Mouse (Mus musculus): ENCODE measurements around the gene Rcvrn. TPM values are rescaled to one million over a fixed set of nuclear protein-coding genes. Genes with fewer than 3 reads are reported as not detected.

Gene Rcvrn
- not detected in 2 replicates for polyA plus RNA-seq (2016; fragmentation: Nextera tagmentation; extraction: Ambion mirVana)

DNA sequence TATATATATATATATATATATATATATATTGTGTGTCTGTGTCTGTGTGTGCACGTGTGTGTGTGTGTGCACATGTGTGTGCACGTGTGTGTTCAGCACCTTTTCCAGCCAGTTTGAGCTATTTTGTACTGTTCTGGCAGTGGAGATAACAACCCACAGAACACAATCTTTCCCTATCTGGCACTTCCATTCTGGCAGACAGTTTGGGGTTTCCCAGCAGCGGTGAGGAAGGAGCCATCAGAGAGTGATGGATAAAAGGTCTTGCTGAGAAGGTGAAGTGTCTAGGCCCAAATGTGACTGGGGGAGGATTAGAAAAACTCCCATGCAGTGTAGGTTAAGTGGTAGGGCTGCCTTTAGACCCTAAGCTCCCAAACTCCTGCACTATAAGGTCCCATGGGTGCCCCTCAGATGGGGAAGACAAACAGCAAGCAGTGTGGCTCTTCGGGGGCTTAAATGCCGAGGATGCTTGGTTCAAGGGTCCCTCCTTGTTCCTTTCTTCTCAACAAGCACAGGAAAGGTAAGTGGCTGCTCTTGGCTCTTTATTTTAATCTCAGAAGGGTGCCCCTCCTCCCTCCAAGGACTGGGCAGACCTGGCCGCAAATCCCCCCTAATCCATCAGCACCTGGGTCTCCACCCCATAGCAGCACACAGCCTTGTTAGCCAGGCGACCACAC is at the start of gene Rcvrn:
Gene Rcvrn (plus strand): TSS at position 624 of the 674 bp plus-strand sequence.
- Histone ChIP-seq H3K9ac (no peak within 1 kb of the TSS), H3K4me1 (replicated peaks) (no peaks in the 10 kb centered on the region), H3K9me3 (replicated peaks) (no peaks in the 10 kb centered on the region), H3K27me3 (replicated peaks) (0 out of 2 replicates have a peak, but pooled peaks cover 7% of the 10 kb centered on the region), H3K4me3 (no peak within 1 kb of the TSS), H3K4me2 (no peak within 1 kb of the TSS), H3K27ac (ENCODE audit: poor library complexity, severe bottlenecking) (no peak within 1 kb of the TSS), H3K36me3 (no peaks in the 10 kb centered on the region)
- ATAC-seq (ENCODE audit: insufficient number of reproducible peaks, low FRiP score): no peak
- WGBS: 60% methylated on average over 7 of the region's 7 CpGs

DNA sequence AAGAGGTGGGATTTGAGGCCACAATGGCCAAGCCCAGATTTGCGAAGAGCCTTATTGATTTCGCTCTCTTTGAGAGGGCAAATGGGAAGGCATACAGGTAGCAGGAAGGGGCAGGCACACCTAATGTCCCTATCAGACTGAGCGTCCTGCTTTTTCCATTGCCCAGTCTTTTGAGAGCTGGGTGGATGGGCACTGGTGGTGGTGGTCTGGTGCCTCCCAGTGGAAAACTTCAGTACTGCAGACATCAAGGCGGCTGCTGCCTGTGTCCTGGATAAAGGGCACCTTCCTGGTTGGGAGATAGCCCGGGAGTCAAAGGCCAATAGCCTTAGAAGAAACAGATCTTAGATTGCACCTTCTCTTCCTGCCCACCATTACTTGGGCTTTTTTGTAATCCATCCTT is 47.4 kb upstream of the Rcvrn start:
- Histone ChIP-seq H3K4me2 (no peak overlapping the region), H3K27ac (ENCODE audit: poor library complexity, severe bottlenecking) (no peak overlapping the region), H3K9me3 (replicated peaks) (no peaks in the 10 kb centered on the region), H3K4me1 (replicated peaks) (peaks cover 15% of the 10 kb centered on the region; the same call in 1 of the 2 replicates), H3K27me3 (replicated peaks) (no peaks in the 10 kb centered on the region), H3K9ac (no peak overlapping the region), H3K36me3 (no peaks in the 10 kb centered on the region), H3K4me3 (no peak overlapping the region)
- 26% methylated on average over 5 of the region's 5 CpGs for WGBS
- ATAC-seq (ENCODE audit: insufficient number of reproducible peaks, low FRiP score): no peak

DNA sequence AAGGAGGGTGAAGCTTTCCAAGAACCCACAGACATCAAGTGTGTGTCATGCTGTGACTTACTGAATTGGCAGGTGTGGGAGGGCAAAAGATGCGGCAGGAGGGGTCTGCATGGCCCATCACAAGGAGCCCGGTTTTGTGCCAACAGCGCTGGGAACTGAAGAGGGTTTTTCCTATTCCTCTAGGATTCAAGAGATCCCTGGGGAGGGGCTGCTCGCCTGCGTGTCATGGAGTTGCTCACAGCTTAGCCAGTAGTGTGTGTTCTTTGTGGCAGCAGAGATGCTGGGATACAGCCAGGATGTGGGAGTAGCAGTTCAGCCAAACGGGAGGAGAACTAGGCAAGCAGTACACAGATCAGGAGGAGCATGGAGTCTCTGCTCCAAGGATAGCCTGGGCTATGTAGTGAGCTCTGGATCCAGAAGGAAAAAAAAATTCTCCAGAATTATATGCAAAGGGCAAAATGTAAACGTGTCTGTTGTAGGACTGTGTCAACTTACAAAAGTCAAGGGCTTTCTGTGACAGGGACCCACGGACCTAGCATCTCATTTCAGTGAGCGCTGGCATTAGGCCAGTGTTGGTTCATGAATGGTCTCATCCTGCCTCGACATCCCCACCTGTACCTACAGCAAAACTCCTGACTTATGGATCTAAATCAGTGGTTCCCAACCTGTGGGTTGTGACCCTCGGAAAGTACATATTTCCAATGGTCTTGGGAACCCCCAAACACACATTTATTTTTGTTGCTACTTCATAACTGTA is 46.3 kb upstream of the Rcvrn start:
- Histone ChIP-seq H3K9ac (no peak overlapping the region), H3K36me3 (no peaks in the 10 kb centered on the region), H3K27me3 (replicated peaks) (no peaks in the 10 kb centered on the region; the same call in 1 of the 2 replicates), H3K4me3 (no peak overlapping the region), H3K27ac (ENCODE audit: poor library complexity, severe bottlenecking) (no peak overlapping the region), H3K9me3 (replicated peaks) (no peaks in the 10 kb centered on the region), H3K4me2 (no peak overlapping the region), H3K4me1 (replicated peaks) (peaks cover 15% of the 10 kb centered on the region; the same call in 1 of the 2 replicates)
- ATAC-seq (ENCODE audit: insufficient number of reproducible peaks, low FRiP score): no peak
- 71% methylated on average over 11 of the region's 11 CpGs for WGBS

DNA sequence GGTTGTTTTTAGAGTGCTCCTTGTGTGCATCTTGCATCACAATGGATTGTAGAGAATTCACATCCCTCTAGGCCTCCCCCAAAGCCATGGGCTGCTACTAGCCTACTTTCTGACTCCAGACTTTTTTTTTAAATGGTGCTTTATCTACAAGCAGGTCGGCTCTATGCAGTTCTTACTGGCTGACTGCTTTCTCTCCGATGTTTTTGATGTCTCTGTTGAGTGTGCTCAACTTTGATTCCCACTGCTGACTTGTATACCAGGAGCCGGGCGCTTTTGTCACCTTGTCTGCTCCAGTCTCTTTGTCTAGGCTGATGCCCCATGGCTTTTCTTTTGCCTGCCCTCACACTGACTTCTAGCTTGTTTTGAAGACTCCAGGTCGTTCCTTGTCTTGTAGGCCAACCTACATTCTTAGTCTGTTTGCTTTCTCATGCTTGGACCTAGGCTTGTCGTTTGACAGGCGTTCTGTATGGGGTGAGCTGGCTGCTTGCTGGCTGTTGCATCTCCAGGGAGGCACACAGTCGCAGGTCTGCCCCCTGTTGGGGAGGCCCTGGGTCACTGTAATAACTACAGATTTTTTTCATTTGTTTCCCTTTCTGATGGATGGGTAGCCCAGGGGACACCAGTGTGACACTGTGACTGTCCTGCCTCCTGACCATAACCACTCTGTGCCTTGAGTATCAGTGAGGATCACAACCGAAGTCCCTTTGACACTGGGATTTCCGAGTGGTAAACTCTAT is 45.0 kb upstream of the Rcvrn start:
- no peak overlapping the region for H3K9ac ChIP-seq
- H3K9me3 ChIP-seq (replicated peaks): no peaks in the 10 kb centered on the region
- no peak overlapping the region for H3K4me3 ChIP-seq
- H3K36me3 ChIP-seq: no peaks in the 10 kb centered on the region
- no peaks in the 10 kb centered on the region; the same call in 1 of the 2 replicates for H3K27me3 ChIP-seq (replicated peaks)
- H3K4me1 ChIP-seq (replicated peaks): peaks cover 13% of the 10 kb centered on the region; the same call in 1 of the 2 replicates
- no peak for ATAC-seq (ENCODE audit: insufficient number of reproducible peaks, low FRiP score)
- no peak overlapping the region for H3K4me2 ChIP-seq
- H3K27ac ChIP-seq (ENCODE audit: poor library complexity, severe bottlenecking): no peak overlapping the region
- 54% methylated on average over 10 of the region's 10 CpGs for WGBS

DNA sequence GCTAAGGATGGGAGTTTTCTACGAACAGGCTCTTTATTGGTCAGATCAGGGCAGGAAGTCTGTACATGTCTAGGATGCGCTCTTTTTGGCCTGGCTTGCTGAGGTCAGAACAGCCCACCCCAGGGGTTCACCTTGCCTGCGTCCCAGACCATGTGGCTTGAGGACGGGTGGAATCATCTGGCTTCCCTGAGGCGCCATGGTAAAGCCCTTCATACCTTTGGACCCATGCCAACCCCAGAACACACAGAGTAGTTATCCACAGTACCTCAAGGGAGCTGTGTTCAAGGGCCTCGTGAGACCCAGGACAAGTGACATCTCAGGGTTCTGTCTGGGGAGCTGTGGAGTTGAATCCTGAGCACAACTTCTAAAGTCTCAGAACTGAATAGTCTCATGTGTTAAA is 43.4 kb upstream of the Rcvrn start:
- WGBS: 68% methylated on average over 6 of the region's 6 CpGs
- Histone ChIP-seq H3K4me2 (no peak overlapping the region), H3K27me3 (replicated peaks) (no peaks in the 10 kb centered on the region; the same call in 1 of the 2 replicates), H3K4me3 (no peak overlapping the region), H3K27ac (ENCODE audit: poor library complexity, severe bottlenecking) (no peak overlapping the region), H3K9me3 (replicated peaks) (no peaks in the 10 kb centered on the region), H3K9ac (no peak overlapping the region), H3K36me3 (no peaks in the 10 kb centered on the region), H3K4me1 (replicated peaks) (peaks cover 13% of the 10 kb centered on the region; the same call in 1 of the 2 replicates)
- no peak for ATAC-seq (ENCODE audit: insufficient number of reproducible peaks, low FRiP score)

DNA sequence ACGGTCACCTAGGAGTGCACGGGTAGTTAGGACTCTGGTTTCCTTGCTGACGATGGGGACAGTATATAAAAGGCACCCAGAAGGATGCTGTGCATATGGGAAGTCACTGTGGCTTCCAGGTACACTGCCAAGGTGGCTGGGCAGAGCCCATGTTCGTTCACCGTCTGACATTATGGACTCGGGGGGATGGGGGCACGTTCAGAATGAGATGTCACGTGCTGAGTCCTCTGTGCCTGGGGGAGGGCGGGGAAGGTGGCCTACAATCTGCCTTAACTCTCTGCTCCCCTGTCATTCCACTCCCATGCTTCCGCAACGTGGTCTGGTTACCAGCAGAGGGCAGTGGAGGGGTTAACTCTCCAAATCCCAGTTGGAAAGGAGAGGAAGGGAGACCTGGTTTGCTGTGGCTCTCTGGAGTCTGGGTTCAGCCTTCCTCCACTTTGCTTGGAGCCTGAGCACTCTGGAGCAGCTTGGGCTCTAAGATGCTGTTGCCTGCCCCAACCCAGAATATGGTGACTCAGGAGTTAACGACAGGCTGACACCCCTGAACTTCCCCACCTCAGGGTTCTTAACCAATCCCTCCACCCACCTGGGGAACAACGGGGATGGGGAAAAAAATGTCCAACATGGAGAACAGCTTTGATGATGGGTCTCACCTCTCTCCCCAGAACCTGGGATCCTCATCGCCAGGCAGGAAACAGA is 42.8 kb upstream of the Rcvrn start:
- Histone ChIP-seq H3K4me3 (no peak overlapping the region), H3K9me3 (replicated peaks) (no peaks in the 10 kb centered on the region), H3K9ac (no peak overlapping the region), H3K4me2 (no peak overlapping the region), H3K27ac (ENCODE audit: poor library complexity, severe bottlenecking) (no peak overlapping the region), H3K36me3 (no peaks in the 10 kb centered on the region), H3K4me1 (replicated peaks) (peaks cover 13% of the 10 kb centered on the region; the same call in 1 of the 2 replicates), H3K27me3 (replicated peaks) (no peaks in the 10 kb centered on the region; the same call in 1 of the 2 replicates)
- no peak; the same call in 1 of the 2 replicates for ATAC-seq (ENCODE audit: insufficient number of reproducible peaks, low FRiP score)
- 15% methylated on average over 14 of the region's 14 CpGs for WGBS

DNA sequence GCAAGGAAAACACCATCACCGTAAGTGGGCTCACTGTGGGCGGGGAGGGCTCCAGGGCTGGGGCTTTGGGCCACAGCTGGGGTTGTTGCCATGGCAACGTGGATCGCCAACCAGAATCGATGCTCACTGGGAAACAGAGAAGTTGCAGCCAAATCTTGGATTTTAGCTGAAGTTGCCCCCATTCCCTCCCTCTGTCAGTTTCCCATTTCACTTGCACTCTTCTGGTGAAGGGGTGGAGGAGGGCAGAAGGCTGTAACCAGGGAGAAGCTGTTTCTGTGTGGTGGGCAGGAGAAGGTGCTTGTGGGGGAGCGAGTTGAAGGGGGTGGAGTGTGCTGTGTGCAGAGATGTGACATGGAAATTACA is 42.3 kb upstream of the Rcvrn start:
- H3K4me3 ChIP-seq: no peak overlapping the region
- 48% methylated on average over 6 of the region's 6 CpGs for WGBS
- no peaks in the 10 kb centered on the region for H3K9me3 ChIP-seq (replicated peaks)
- H3K9ac ChIP-seq: no peak overlapping the region
- H3K27ac ChIP-seq (ENCODE audit: poor library complexity, severe bottlenecking): no peak overlapping the region
- no peaks in the 10 kb centered on the region for H3K36me3 ChIP-seq
- H3K4me2 ChIP-seq: no peak overlapping the region
- ATAC-seq (ENCODE audit: insufficient number of reproducible peaks, low FRiP score): no peak
- H3K27me3 ChIP-seq (replicated peaks): no peaks in the 10 kb centered on the region; the same call in 1 of the 2 replicates
- H3K4me1 ChIP-seq (replicated peaks): peaks cover 10% of the 10 kb centered on the region; the same call in 1 of the 2 replicates

DNA sequence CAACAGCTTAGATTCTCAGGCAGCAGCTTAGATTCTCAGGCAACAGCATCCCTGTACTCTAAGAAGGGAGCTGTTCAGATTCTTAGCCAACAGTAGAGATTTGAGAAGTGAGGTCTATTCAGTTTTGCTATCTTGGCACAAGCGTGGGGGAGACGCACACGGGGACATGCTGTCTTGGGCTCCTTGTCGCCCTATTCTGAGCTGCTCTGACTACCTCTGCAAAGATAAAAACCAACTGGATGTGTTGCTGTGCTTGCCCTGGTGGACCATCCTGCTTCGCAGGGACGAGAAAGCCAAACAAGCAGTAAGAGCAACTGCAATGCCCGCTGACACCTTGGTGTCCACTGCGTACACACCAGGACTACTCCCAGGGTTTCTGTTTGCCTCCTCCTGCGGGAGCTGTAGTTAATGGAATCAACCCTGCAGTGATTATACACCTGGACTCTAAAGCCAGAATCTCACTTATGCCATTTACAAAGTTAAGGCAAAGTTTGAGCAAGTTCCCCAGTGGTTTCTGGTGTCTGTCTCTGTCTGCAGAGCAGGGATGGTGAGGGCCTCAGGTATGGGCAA is 41.5 kb upstream of the Rcvrn start:
- ATAC-seq (ENCODE audit: insufficient number of reproducible peaks, low FRiP score): no peak
- Histone ChIP-seq H3K27ac (ENCODE audit: poor library complexity, severe bottlenecking) (no peak overlapping the region), H3K36me3 (no peaks in the 10 kb centered on the region), H3K27me3 (replicated peaks) (no peaks in the 10 kb centered on the region; the same call in 1 of the 2 replicates), H3K4me1 (replicated peaks) (peaks cover 10% of the 10 kb centered on the region; the same call in 1 of the 2 replicates), H3K4me3 (no peak overlapping the region), H3K9me3 (replicated peaks) (no peaks in the 10 kb centered on the region), H3K9ac (no peak overlapping the region), H3K4me2 (no peak overlapping the region)
- 80% methylated on average over 9 of the region's 9 CpGs for WGBS

DNA sequence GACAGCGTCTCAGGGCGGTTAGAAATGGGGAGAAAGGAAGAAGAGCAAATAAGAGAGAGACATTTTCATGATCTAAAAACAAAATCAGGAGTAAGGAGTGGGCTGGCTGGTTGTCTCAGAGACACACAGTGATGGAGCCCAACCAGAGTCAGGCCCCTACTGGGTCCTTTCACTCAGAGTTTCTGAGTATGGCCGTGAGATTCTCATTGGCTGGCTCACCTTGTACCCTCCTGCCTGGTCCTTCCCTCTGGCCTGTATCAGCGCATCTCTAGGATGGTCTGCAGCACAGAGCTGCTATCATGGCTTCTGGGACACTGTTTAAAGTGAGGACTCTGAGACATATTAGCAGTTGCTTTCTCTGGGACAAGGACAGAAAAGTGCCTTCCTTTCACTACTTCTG is 40.6 kb upstream of the Rcvrn start:
- no peak overlapping the region for H3K9ac ChIP-seq
- no peak overlapping the region for H3K4me3 ChIP-seq
- no peaks in the 10 kb centered on the region for H3K36me3 ChIP-seq
- peaks cover 10% of the 10 kb centered on the region; the same call in 1 of the 2 replicates for H3K4me1 ChIP-seq (replicated peaks)
- H3K27me3 ChIP-seq (replicated peaks): no peaks in the 10 kb centered on the region; the same call in 1 of the 2 replicates
- H3K9me3 ChIP-seq (replicated peaks): no peaks in the 10 kb centered on the region
- ATAC-seq (ENCODE audit: insufficient number of reproducible peaks, low FRiP score): no peak
- WGBS: 85% methylated on average over 4 of the region's 4 CpGs
- H3K27ac ChIP-seq (ENCODE audit: poor library complexity, severe bottlenecking): no peak overlapping the region
- no peak overlapping the region for H3K4me2 ChIP-seq

DNA sequence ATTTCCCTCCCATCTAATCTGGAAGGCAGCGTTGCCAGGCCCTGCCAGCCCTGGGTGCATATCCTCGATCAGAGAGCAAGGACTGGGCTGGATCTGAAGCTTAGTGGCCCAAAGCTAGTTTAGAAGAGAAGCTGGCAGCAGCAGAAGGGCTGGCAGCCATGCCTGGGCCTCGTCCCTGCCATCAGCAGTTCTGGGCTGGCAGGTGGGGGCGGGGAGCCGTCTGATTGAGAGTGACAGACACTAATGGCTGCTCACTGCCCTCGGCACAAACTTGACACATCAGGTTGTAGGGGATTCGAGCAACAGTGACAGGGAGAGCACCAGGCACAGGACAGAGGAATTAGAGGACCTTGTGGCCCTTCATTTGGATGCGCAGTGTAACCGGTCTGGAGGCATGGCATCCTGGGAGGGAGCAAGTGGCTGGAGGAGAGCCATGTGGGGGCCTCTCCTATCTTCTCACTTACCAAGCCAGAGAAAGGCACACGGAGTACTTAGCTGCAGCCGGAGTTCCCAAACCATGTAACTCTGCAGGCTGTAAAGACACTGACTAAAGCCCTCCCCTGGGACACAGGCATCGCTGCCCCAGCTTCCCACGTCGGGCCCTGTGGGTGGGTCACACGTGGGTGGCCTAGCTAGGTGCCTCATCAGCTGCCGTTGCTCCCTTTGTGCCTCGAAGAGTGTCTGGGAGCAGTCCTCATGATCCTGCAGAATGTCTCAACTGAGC is 39.7 kb upstream of the Rcvrn start:
- no peak for ATAC-seq (ENCODE audit: insufficient number of reproducible peaks, low FRiP score)
- no peak overlapping the region for H3K9ac ChIP-seq
- no peaks in the 10 kb centered on the region for H3K9me3 ChIP-seq (replicated peaks)
- H3K4me1 ChIP-seq (replicated peaks): peaks cover 10% of the 10 kb centered on the region; the same call in 1 of the 2 replicates
- H3K27me3 ChIP-seq (replicated peaks): no peaks in the 10 kb centered on the region; the same call in 1 of the 2 replicates
- H3K4me3 ChIP-seq: no peak overlapping the region
- no peak overlapping the region for H3K4me2 ChIP-seq
- H3K36me3 ChIP-seq: 0 out of 2 replicates have a peak, but pooled peaks cover 2% of the 10 kb centered on the region
- 61% methylated on average over 17 of the region's 17 CpGs for WGBS
- H3K27ac ChIP-seq (ENCODE audit: poor library complexity, severe bottlenecking): no peak overlapping the region
